Mouse (Mus musculus) thymus, adult 2 months (tissue): ENCODE data around the gene Col8a1. TPM values are rescaled to one million over a fixed set of nuclear protein-coding genes. Genes with fewer than 3 reads are reported as not detected.

ENCODE experiments used
- DNase-seq: peaks from one replicate; pipeline ENCODE4 v3.0.0; 2021
- H3K27ac ChIP-seq: fragments of 200-500 bp; 2 replicates; pipeline ENCODE4 v1.5.1; 2012; ENCODE audit warnings: low read length, control low read depth; ENCODE audit not compliant: control insufficient read depth, insufficient read depth
- H3K27me3 ChIP-seq: fragments of 200-500 bp; 2 replicates; pipeline ENCODE4 v1.6.1; 2012; ENCODE audit warnings: mild to moderate bottlenecking, low read length, moderate library complexity, mixed read lengths; ENCODE audit not compliant: control insufficient read depth, insufficient read depth
- H3K36me3 ChIP-seq: fragments of 200-500 bp; 2 replicates; pipeline ENCODE4 v1.6.1; 2012; ENCODE audit warnings: mild to moderate bottlenecking, low read length, moderate library complexity; ENCODE audit not compliant: control insufficient read depth, insufficient read depth
- H3K4me1 ChIP-seq: fragments of 200-500 bp; replicated peaks from 2 replicates; pipeline ENCODE4 v1.6.1; 2012; ENCODE audit warnings: low read length; ENCODE audit not compliant: control insufficient read depth, insufficient read depth
- H3K4me3 ChIP-seq: fragments of 200-500 bp; 2 replicates; pipeline ENCODE4 v1.5.1; 2012; ENCODE audit warnings: mild to moderate bottlenecking, low read length, control low read depth, moderate library complexity; ENCODE audit not compliant: control insufficient read depth, insufficient read depth
- CTCF ChIP-seq: fragments of 200-500 bp; IDR thresholded peaks from 2 replicates; pipeline ENCODE4 v1.5.1; 2012; ENCODE audit warnings: mild to moderate bottlenecking, control low read depth, low read length, moderate library complexity, borderline replicate concordance; ENCODE audit not compliant: control insufficient read depth, poor library complexity, insufficient read depth; ENCODE audit errors: extremely low read depth
- POLR2A ChIP-seq: fragments of 200-500 bp; IDR thresholded peaks from 2 replicates; pipeline ENCODE4 v1.6.1; 2012; ENCODE audit warnings: mild to moderate bottlenecking, low read length, control low read depth, moderate library complexity; ENCODE audit not compliant: control insufficient read depth, poor library complexity, insufficient read depth; ENCODE audit errors: extremely low read depth
- WGBS: fragments of 180-500 bp; shearing (Covaris S2); methylation state at CpG from one replicate; pipeline ENCODE4 v1.1.7; 2018; 5-methylcytosine and 5-hydroxymethylcytosine counted together
- polyA plus RNA-seq: library from polyadenylated mRNA; depleted of rRNA; stranded (reverse); fragments of >200 nt; gene quantifications from 2 replicates; pipeline ENCODE4 v1.2.3, GENCODE M21; 2012

Col8a1 gene
- polyA plus RNA-seq, 1 experiment, result 0.26 TPM

GRCm38 (mm10) chr16:57601031-57601430 lies 153.5 kb downstream of the Col8a1 start:
- no peak for TF ChIP-seq CTCF
- TF ChIP-seq POLR2A, result no peak
- DNase-seq, result no peak
- Histone ChIP-seq H3K27ac (no peak overlapping the region), H3K36me3 (no peaks in the 10 kb centered on the region), H3K4me3 (no peak overlapping the region), H3K4me1 (no peaks in the 10 kb centered on the region), H3K27me3 (no peaks in the 10 kb centered on the region)

DNA sequence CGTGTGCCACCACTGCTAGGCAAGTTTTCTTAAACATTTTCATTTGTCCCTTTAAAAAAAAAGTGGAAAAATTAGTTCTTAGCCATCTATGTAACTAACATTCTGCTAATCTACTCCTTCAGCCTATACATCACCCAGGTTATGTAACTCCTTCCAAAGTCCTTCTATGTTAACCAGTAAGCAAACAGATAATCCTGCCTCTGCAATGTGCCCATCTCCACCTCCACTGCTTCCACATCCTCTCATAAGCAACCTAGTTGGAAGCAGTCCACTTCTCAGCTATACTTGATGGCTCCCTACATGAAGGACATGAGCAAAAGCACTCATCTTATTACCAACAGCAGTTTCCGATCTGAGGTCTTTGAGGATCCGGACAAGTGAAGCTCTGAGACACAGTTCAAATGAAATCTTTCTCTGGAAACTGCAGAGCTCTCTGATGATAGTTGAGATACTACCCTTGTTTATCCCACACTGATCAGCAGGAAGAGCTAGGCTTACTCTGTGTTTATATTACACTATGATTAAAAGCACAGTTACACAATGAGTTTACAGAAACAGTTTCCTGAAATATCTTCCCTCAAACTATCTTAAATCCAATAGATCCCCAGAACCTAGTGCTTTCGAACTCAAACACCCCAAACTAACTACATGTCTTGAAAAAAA lies 157.1 kb downstream of the Col8a1 start:
- no peak overlapping the region for H3K4me3 ChIP-seq
- H3K27ac ChIP-seq, result no peak overlapping the region
- H3K27me3 ChIP-seq, result no peaks in the 10 kb centered on the region
- H3K4me1 ChIP-seq, result no peaks in the 10 kb centered on the region
- 94% methylated on average over 4 of the region's 4 CpGs for WGBS
- H3K36me3 ChIP-seq, result no peaks in the 10 kb centered on the region
- TF ChIP-seq POLR2A (no peak), CTCF (no peak)
- no peak for DNase-seq

GRCm38 (mm10) chr16:57593422-57594157 lies 160.9 kb downstream of the Col8a1 start:
- H3K27me3 ChIP-seq, result no peaks in the 10 kb centered on the region
- peak; percentile 20 for DNase-seq
- WGBS, result 52% methylated on average over 7 of the region's 7 CpGs
- no peak for TF ChIP-seq POLR2A
- no peak for TF ChIP-seq CTCF
- no peak overlapping the region for H3K4me3 ChIP-seq
- no peaks in the 10 kb centered on the region for H3K36me3 ChIP-seq
- no peak overlapping the region for H3K27ac ChIP-seq
- no peaks in the 10 kb centered on the region for H3K4me1 ChIP-seq

DNA sequence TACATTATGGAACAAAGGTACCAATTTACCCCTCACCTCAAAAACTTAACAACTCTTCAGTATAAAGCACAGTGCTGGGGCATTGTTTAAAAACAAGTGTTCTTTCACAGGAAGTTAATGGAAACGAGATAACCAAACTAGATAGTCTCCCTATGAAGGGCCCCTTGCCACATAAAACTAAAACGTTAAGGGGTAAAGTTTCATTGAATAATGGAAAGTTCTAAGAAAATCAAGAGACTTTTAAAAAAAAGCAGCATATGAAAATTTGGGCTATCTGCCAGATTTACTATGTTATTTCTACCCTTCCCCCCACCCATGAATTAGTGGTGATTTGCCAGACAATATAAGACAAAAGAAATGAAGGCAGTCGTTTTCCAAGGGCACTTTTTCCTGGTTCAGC lies 169.3 kb downstream of the Col8a1 start:
- no peaks in the 10 kb centered on the region for H3K4me1 ChIP-seq
- no peak overlapping the region for H3K4me3 ChIP-seq
- TF ChIP-seq CTCF, result no peak
- TF ChIP-seq POLR2A, result no peak
- no peak overlapping the region for H3K27ac ChIP-seq
- no peaks in the 10 kb centered on the region for H3K36me3 ChIP-seq
- WGBS, result 1% methylated on average over 3 of the region's 3 CpGs
- no peaks in the 10 kb centered on the region for H3K27me3 ChIP-seq
- DNase-seq, result no peak

DNA sequence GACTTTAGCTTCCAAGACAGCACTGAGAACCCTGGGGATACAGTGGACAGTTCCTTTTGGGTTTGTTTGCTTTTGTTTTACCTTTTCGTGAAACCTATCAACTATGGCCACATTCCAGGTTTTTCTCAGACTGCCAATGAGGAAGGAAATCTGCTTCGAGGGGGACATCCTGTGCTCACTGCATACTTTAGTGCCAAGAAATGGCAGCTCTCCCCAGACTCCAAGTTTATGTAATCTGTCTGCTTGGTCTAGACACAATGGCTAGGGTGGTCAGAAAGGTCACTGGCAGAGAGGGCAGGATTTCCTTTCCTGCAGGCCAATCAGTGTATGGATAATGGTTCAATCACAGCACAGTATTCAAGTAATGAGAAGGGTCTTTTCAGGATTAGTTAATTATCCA lies 172.5 kb downstream of the Col8a1 start:
- H3K27ac ChIP-seq, result no peak overlapping the region
- H3K36me3 ChIP-seq, result no peaks in the 10 kb centered on the region
- no peak overlapping the region for H3K4me3 ChIP-seq
- DNase-seq, result no peak
- H3K27me3 ChIP-seq, result no peaks in the 10 kb centered on the region
- WGBS, result 66% methylated on average over 2 of the region's 2 CpGs
- no peaks in the 10 kb centered on the region for H3K4me1 ChIP-seq
- TF ChIP-seq POLR2A, result no peak
- no peak for TF ChIP-seq CTCF

GRCm38 (mm10) chr16:57580041-57580440 lies 174.5 kb downstream of the Col8a1 start:
- H3K27ac ChIP-seq, result no peak overlapping the region
- H3K4me1 ChIP-seq, result no peaks in the 10 kb centered on the region
- no peak for DNase-seq
- H3K4me3 ChIP-seq, result no peak overlapping the region
- no peak for TF ChIP-seq POLR2A
- no peaks in the 10 kb centered on the region for H3K27me3 ChIP-seq
- H3K36me3 ChIP-seq, result no peaks in the 10 kb centered on the region
- WGBS, result 67% methylated on average over 7 of the region's 7 CpGs

GRCm38 (mm10) chr16:57577519-57577918 lies 177.0 kb downstream of the Col8a1 start:
- 85% methylated on average over 1 of the region's 1 CpGs for WGBS
- Histone ChIP-seq H3K36me3 (no peaks in the 10 kb centered on the region), H3K4me3 (no peak overlapping the region), H3K4me1 (no peaks in the 10 kb centered on the region), H3K27me3 (no peaks in the 10 kb centered on the region), H3K27ac (no peak overlapping the region)
- TF ChIP-seq POLR2A, result no peak
- TF ChIP-seq CTCF, result no peak
- DNase-seq, result no peak
